Mouse (Mus musculus) stomach, embryonic 16.5 days (tissue): ENCODE measurements around the gene Rbm44. TPM values are rescaled to one million over a fixed set of nuclear protein-coding genes. Genes with fewer than 3 reads are reported as not detected.

Experiments used
- ATAC-seq: fragments of 200-750 bp; cut with Nextera tagmentation; 2 replicates; pipeline ENCODE4 v1.8.0; 2017; ENCODE audit warnings: moderate number of reproducible peaks, moderate TSS enrichment; ENCODE audit not compliant: insufficient read depth, low FRiP score
- H3K27ac ChIP-seq: fragments of 300-500 bp; sonication (generic); 2 replicates; pipeline ENCODE4 v1.5.1; 2014; ENCODE audit warnings: low read length
- H3K27me3 ChIP-seq: fragments of 300-500 bp; sonication (generic); 2 replicates; pipeline ENCODE4 v1.6.1; 2014; ENCODE audit warnings: low read length, control low read depth, mixed read lengths; ENCODE audit not compliant: control insufficient read depth, insufficient read depth
- H3K36me3 ChIP-seq: fragments of 300-500 bp; sonication (generic); 2 replicates; pipeline ENCODE4 v1.6.1; 2014; ENCODE audit warnings: low read length; ENCODE audit not compliant: control insufficient read depth, insufficient read depth
- H3K4me1 ChIP-seq: fragments of 300-500 bp; sonication (generic); 2 replicates; pipeline ENCODE4 v1.6.1; 2014; ENCODE audit warnings: low read length, control low read depth, mixed read lengths; ENCODE audit not compliant: control insufficient read depth, insufficient read depth
- H3K4me2 ChIP-seq: fragments of 300-500 bp; sonication (generic); 2 replicates; pipeline ENCODE4 v1.6.1; 2014; ENCODE audit warnings: low read depth, low read length, mixed read lengths
- H3K4me3 ChIP-seq: fragments of 300-500 bp; sonication (generic); replicated peaks from 2 replicates; pipeline ENCODE4 v1.5.1; 2014; ENCODE audit warnings: mild to moderate bottlenecking, low read length
- H3K9ac ChIP-seq: fragments of 300-500 bp; sonication (generic); 2 replicates; pipeline ENCODE4 v1.6.1; 2014; ENCODE audit warnings: low read length
- H3K9me3 ChIP-seq: fragments of 300-500 bp; sonication (generic); replicated peaks from 2 replicates; pipeline ENCODE4 v1.6.1; 2016; ENCODE audit warnings: low read length, control low read depth; ENCODE audit not compliant: control insufficient read depth
- WGBS: fragments of 180-500 bp; shearing (Covaris S2); extraction: QIAGEN DNeasy Blood & Tissue Kit; methylation state at CpG from one replicate; pipeline ENCODE4 v1.1.7; 2014; 5-methylcytosine and 5-hydroxymethylcytosine counted together
- polyA plus RNA-seq: library from polyadenylated mRNA; unstranded; fragments of >200 nt; fragmentation: Nextera tagmentation; extraction: Ambion mirVana; gene quantifications from 2 replicates; pipeline ENCODE4 v1.2.1, GENCODE M21; 2015

Rbm44 gene
- polyA plus RNA-seq, 1 experiment from 2014 or later, result 0.35 TPM

- H3K36me3 ChIP-seq, result no peaks in the 10 kb centered on the region
- no peaks in the 10 kb centered on the region for H3K27me3 ChIP-seq
- no peaks in the 10 kb centered on the region for H3K4me1 ChIP-seq
- WGBS, result 80% methylated on average over 4 of the region's 4 CpGs
- H3K4me3 ChIP-seq, result no peak overlapping the region
- no peak for ATAC-seq
- no peak overlapping the region for H3K4me2 ChIP-seq
- H3K27ac ChIP-seq, result no peak overlapping the region
- H3K9ac ChIP-seq, result no peak overlapping the region
- H3K9me3 ChIP-seq, result no peaks in the 10 kb centered on the region
Observed at GRCm38 (mm10) chr1:91169157-91169556, 24.3 kb downstream of the Rbm44 start.

GRCm38 (mm10) chr1:91174796-91175195 is 29.9 kb downstream of the Rbm44 start:
- Histone ChIP-seq H3K9ac (no peak overlapping the region), H3K27ac (no peak overlapping the region), H3K4me3 (no peak overlapping the region), H3K9me3 (no peaks in the 10 kb centered on the region), H3K4me2 (no peak overlapping the region), H3K36me3 (no peaks in the 10 kb centered on the region), H3K4me1 (no peaks in the 10 kb centered on the region), H3K27me3 (no peaks in the 10 kb centered on the region)
- no peak for ATAC-seq
- 92% methylated on average over 5 of the region's 5 CpGs for WGBS

GRCm38 (mm10) chr1:91176026-91176425 is 31.1 kb downstream of the Rbm44 start:
- Histone ChIP-seq H3K4me3 (no peak overlapping the region), H3K27ac (no peak overlapping the region), H3K27me3 (no peaks in the 10 kb centered on the region), H3K9ac (no peak overlapping the region), H3K4me2 (no peak overlapping the region), H3K36me3 (no peaks in the 10 kb centered on the region), H3K9me3 (no peaks in the 10 kb centered on the region), H3K4me1 (peaks cover 8% of the 10 kb centered on the region)
- WGBS, result 54% methylated on average over 3 of the region's 3 CpGs
- ATAC-seq, result no peak

- peaks cover 17% of the 10 kb centered on the region for H3K4me1 ChIP-seq
- 71% methylated on average over 4 of the region's 4 CpGs for WGBS
- no peaks in the 10 kb centered on the region for H3K36me3 ChIP-seq
- no peak overlapping the region for H3K9ac ChIP-seq
- no peak overlapping the region for H3K4me3 ChIP-seq
- no peak for ATAC-seq
- no peaks in the 10 kb centered on the region for H3K27me3 ChIP-seq
- H3K4me2 ChIP-seq, result no peak overlapping the region
- no peak overlapping the region for H3K27ac ChIP-seq
- no peaks in the 10 kb centered on the region for H3K9me3 ChIP-seq
Observed at GRCm38 (mm10) chr1:91176871-91177270, 32.0 kb downstream of the Rbm44 start.

- H3K36me3 ChIP-seq, result no peaks in the 10 kb centered on the region
- 26% methylated on average over 5 of the region's 5 CpGs for WGBS
- H3K4me2 ChIP-seq, result peak overlapping the region; percentile 76; the same call in 1 of the 2 replicates
- H3K4me3 ChIP-seq, result no peak overlapping the region
- no peaks in the 10 kb centered on the region for H3K27me3 ChIP-seq
- H3K4me1 ChIP-seq, result peaks cover 24% of the 10 kb centered on the region
- no peaks in the 10 kb centered on the region for H3K9me3 ChIP-seq
- no peak overlapping the region for H3K27ac ChIP-seq
- no peak overlapping the region for H3K9ac ChIP-seq
- ATAC-seq, result peak; percentile 39; the same call in 1 of the 2 replicates
Observed at GRCm38 (mm10) chr1:91179086-91179485, 34.2 kb downstream of the Rbm44 start.

GRCm38 (mm10) chr1:91179533-91180173 is 34.8 kb downstream of the Rbm44 start, which contains the start of gene Ramp1:
Gene Ramp1, plus strand, starts transcription at chr1:91179822.
- Histone ChIP-seq H3K9ac (peak within 1 kb of the TSS; percentile 74), H3K27ac (no peak within 1 kb of the TSS), H3K4me3 (peak within 1 kb of the TSS; percentile 48), H3K4me1 (peaks cover 24% of the 10 kb centered on the region), H3K27me3 (no peaks in the 10 kb centered on the region), H3K4me2 (peak within 1 kb of the TSS; percentile 76), H3K36me3 (no peaks in the 10 kb centered on the region), H3K9me3 (no peaks in the 10 kb centered on the region)
- 4% methylated on average over 37 of the region's 37 CpGs for WGBS
- ATAC-seq, result peak; percentile 57

GRCm38 (mm10) chr1:91180174-91180565 is 35.3 kb downstream of the Rbm44 start:
- ATAC-seq, result no peak
- no peaks in the 10 kb centered on the region for H3K27me3 ChIP-seq
- peak overlapping the region; percentile 48 for H3K4me3 ChIP-seq
- no peaks in the 10 kb centered on the region for H3K36me3 ChIP-seq
- 6% methylated on average over 14 of the region's 14 CpGs for WGBS
- H3K9ac ChIP-seq, result peak overlapping the region; percentile 74
- no peak overlapping the region for H3K27ac ChIP-seq
- H3K4me2 ChIP-seq, result peak overlapping the region; percentile 76
- peaks cover 24% of the 10 kb centered on the region for H3K4me1 ChIP-seq
- no peaks in the 10 kb centered on the region for H3K9me3 ChIP-seq

GRCm38 (mm10) chr1:91180723-91181122 is 35.8 kb downstream of the Rbm44 start:
- WGBS, result 52% methylated on average over 6 of the region's 6 CpGs
- Histone ChIP-seq H3K27ac (no peak overlapping the region), H3K4me1 (peaks cover 24% of the 10 kb centered on the region), H3K9me3 (no peaks in the 10 kb centered on the region), H3K4me2 (peak overlapping the region; percentile 76; the same call in 1 of the 2 replicates), H3K27me3 (no peaks in the 10 kb centered on the region), H3K9ac (no peak overlapping the region), H3K4me3 (peak overlapping the region; percentile 48; the same call in 1 of the 2 replicates), H3K36me3 (no peaks in the 10 kb centered on the region)
- no peak for ATAC-seq

GRCm38 (mm10) chr1:91181261-91181660 is 36.4 kb downstream of the Rbm44 start:
- H3K27ac ChIP-seq, result no peak overlapping the region

More at GRCm38 (mm10) chr1:91181261-91181660, 36.4 kb downstream of the Rbm44 start:
- Histone ChIP-seq H3K9ac (no peak overlapping the region), H3K27me3 (no peaks in the 10 kb centered on the region), H3K4me2 (peak overlapping the region; percentile 45), H3K4me3 (no peak overlapping the region; the same call in 1 of the 2 replicates), H3K4me1 (peaks cover 24% of the 10 kb centered on the region), H3K36me3 (no peaks in the 10 kb centered on the region), H3K9me3 (no peaks in the 10 kb centered on the region)
- 19% methylated on average over 5 of the region's 5 CpGs for WGBS
- peak; percentile 53; the same call in 1 of the 2 replicates for ATAC-seq
